Mouse (Mus musculus) lung, embryonic 14.5 days (tissue): ENCODE data around the gene Pla2g12b. TPM values are rescaled to one million over a fixed set of nuclear protein-coding genes. Genes with fewer than 3 reads are reported as not detected.
"Not testable (repeated sequence)": the region's sequence is repeated elsewhere in the genome, so short reads cannot be mapped to it uniquely, and the experiment has no call there.

Experiments used
- ATAC-seq: fragments of 200-750 bp; cut with Nextera tagmentation; 2 replicates; pipeline ENCODE4 v1.8.0; 2017; ENCODE audit warnings: mild to moderate bottlenecking, moderate TSS enrichment, moderate library complexity; ENCODE audit not compliant: insufficient read depth
- DNase-seq: peaks from one replicate; pipeline ENCODE4 v3.0.0-alpha.2; 2015
- H3K27ac ChIP-seq: fragments of 300-500 bp; sonication (generic); 2 replicates; pipeline ENCODE4 v1.5.1; 2014; ENCODE audit warnings: low read depth, mild to moderate bottlenecking, moderate library complexity
- H3K27me3 ChIP-seq: fragments of 300-500 bp; sonication (generic); 2 replicates; pipeline ENCODE4 v1.6.1; 2014; ENCODE audit warnings: low read length, control low read depth; ENCODE audit not compliant: insufficient read depth
- H3K36me3 ChIP-seq: fragments of 300-500 bp; sonication (generic); 2 replicates; pipeline ENCODE4 v1.6.1; 2014; ENCODE audit warnings: control low read depth; ENCODE audit not compliant: insufficient read depth
- H3K4me1 ChIP-seq: fragments of 300-500 bp; sonication (generic); 2 replicates; pipeline ENCODE4 v1.6.1; 2014; ENCODE audit warnings: antibody characterized with exemption, control low read depth; ENCODE audit not compliant: insufficient read depth
- H3K4me2 ChIP-seq: fragments of 300-500 bp; sonication (generic); 2 replicates; pipeline ENCODE4 v1.6.1; 2014; ENCODE audit warnings: mild to moderate bottlenecking
- H3K4me3 ChIP-seq: fragments of 300-500 bp; sonication (generic); 2 replicates; pipeline ENCODE4 v1.5.1; 2014; ENCODE audit warnings: low read depth, low read length
- H3K9ac ChIP-seq: fragments of 300-500 bp; sonication (generic); 2 replicates; pipeline ENCODE4 v1.6.1; 2014
- H3K9me3 ChIP-seq: fragments of 300-500 bp; sonication (generic); 2 replicates; pipeline ENCODE4 v1.6.1; 2016; ENCODE audit warnings: low read depth, low read length, control low read depth
- CTCF ChIP-seq: IDR thresholded peaks from 2 replicates; pipeline ENCODE4 v1.5.1; 2016; ENCODE audit warnings: antibody characterized with exemption, low read depth
- WGBS: fragments of 180-500 bp; shearing (Covaris S2); extraction: QIAGEN DNeasy Blood & Tissue Kit; methylation state at CpG from one replicate; pipeline ENCODE4 v1.1.7; 2014; 5-methylcytosine and 5-hydroxymethylcytosine counted together
- polyA plus RNA-seq: library from polyadenylated mRNA; unstranded; fragments of >200 nt; fragmentation: Nextera tagmentation; extraction: Ambion mirVana; gene quantifications from 2 replicates; pipeline ENCODE4 v1.2.1, GENCODE M21; 2014

Pla2g12b gene
- polyA plus RNA-seq, 1 experiment from 2014 or later = not detected

- DNase-seq (no peak), ATAC-seq (no peak)
- Histone ChIP-seq H3K9ac (no peak overlapping the region), H3K27ac (no peak overlapping the region), H3K27me3 (no peaks in the 10 kb centered on the region), H3K9me3 (no peaks in the 10 kb centered on the region; the same call in 1 of the 2 replicates), H3K36me3 (no peaks in the 10 kb centered on the region), H3K4me1 (no peaks in the 10 kb centered on the region), H3K4me2 (no peak overlapping the region), H3K4me3 (no peak overlapping the region)
- no peak for TF ChIP-seq CTCF
- 84% methylated on average over 7 of the region's 8 CpGs for WGBS
These were observed 16.5 kb upstream of the Pla2g12b start for GRCm38 (mm10) chr10:59386951-59387350.

GRCm38 (mm10) chr10:59389652-59390051 lies 13.8 kb upstream of the Pla2g12b start:
- DNase-seq (no peak), ATAC-seq (no peak)
- Histone ChIP-seq H3K9me3 (no peaks in the 10 kb centered on the region; the same call in 1 of the 2 replicates), H3K27ac (no peak overlapping the region), H3K9ac (no peak overlapping the region), H3K4me2 (no peak overlapping the region), H3K36me3 (no peaks in the 10 kb centered on the region), H3K4me1 (no peaks in the 10 kb centered on the region), H3K27me3 (no peaks in the 10 kb centered on the region), H3K4me3 (no peak overlapping the region)
- no peak for TF ChIP-seq CTCF
- WGBS = 94% methylated on average over 3 of the region's 3 CpGs

GRCm38 (mm10) chr10:59391907-59392306 lies 11.6 kb upstream of the Pla2g12b start:
- Histone ChIP-seq H3K36me3 (no peaks in the 10 kb centered on the region), H3K27me3 (no peaks in the 10 kb centered on the region), H3K4me2 (no peak overlapping the region), H3K4me1 (no peaks in the 10 kb centered on the region), H3K4me3 (no peak overlapping the region), H3K27ac (no peak overlapping the region), H3K9ac (no peak overlapping the region), H3K9me3 (no peaks in the 10 kb centered on the region; the same call in 1 of the 2 replicates)
- WGBS = 36% methylated on average over 4 of the region's 4 CpGs
- no peak for ATAC-seq
- TF ChIP-seq CTCF = no peak
- no peak for DNase-seq

GRCm38 (mm10) chr10:59395461-59395860 lies 8.0 kb upstream of the Pla2g12b start, which contains the start of gene Gm10273:
Gm10273 (plus strand) TSS chr10:59395632.
- 92% methylated on average over 11 of the region's 25 CpGs for WGBS
- ATAC-seq, H3K27me3 ChIP-seq: not testable (repeated sequence)

GRCm38 (mm10) chr10:59403793-59404149 lies 311 bp downstream of the Pla2g12b start:
- 46% methylated on average over 10 of the region's 10 CpGs for WGBS
- Histone ChIP-seq H3K9ac (no peak overlapping the region), H3K36me3 (no peaks in the 10 kb centered on the region), H3K9me3 (no peaks in the 10 kb centered on the region), H3K4me3 (no peak overlapping the region), H3K4me2 (no peak overlapping the region), H3K27me3 (no peaks in the 10 kb centered on the region), H3K27ac (no peak overlapping the region), H3K4me1 (no peaks in the 10 kb centered on the region)
- no peak for TF ChIP-seq CTCF
- DNase-seq (no peak), ATAC-seq (no peak)

More at GRCm38 (mm10) chr10:59395461-59395860, 8.0 kb upstream of the Pla2g12b start, which contains the start of gene Gm10273:
- H3K4me1 ChIP-seq, H3K36me3 ChIP-seq, H3K4me3 ChIP-seq, DNase-seq, H3K9me3 ChIP-seq, H3K9ac ChIP-seq, H3K4me2 ChIP-seq, H3K27ac ChIP-seq: not testable (repeated sequence)

- Histone ChIP-seq H3K4me2 (no peak overlapping the region), H3K4me1 (no peaks in the 10 kb centered on the region), H3K9me3 (no peaks in the 10 kb centered on the region), H3K4me3 (no peak overlapping the region), H3K27ac (no peak overlapping the region), H3K9ac (no peak overlapping the region), H3K36me3 (no peaks in the 10 kb centered on the region), H3K27me3 (no peaks in the 10 kb centered on the region)
- WGBS = 38% methylated on average over 6 of the region's 6 CpGs
- no peak for TF ChIP-seq CTCF
- DNase-seq = no peak
- no peak for ATAC-seq
These were observed 5.0 kb downstream of the Pla2g12b start for GRCm38 (mm10) chr10:59408499-59408898.

GRCm38 (mm10) chr10:59410264-59410663 lies 6.8 kb downstream of the Pla2g12b start:
- ATAC-seq (no peak), DNase-seq (no peak)
- no peaks in the 10 kb centered on the region for H3K27me3 ChIP-seq
- TF ChIP-seq CTCF = no peak
- no peaks in the 10 kb centered on the region for H3K36me3 ChIP-seq
- whole genome bisulfite sequencing = 68% methylated on average over 12 of the region's 12 CpGs
- H3K9me3 ChIP-seq = no peaks in the 10 kb centered on the region
- no peak overlapping the region for H3K9ac ChIP-seq
- no peak overlapping the region for H3K27ac ChIP-seq
- no peak overlapping the region for H3K4me3 ChIP-seq
- no peaks in the 10 kb centered on the region for H3K4me1 ChIP-seq
- H3K4me2 ChIP-seq = no peak overlapping the region

GRCm38 (mm10) chr10:59413711-59414110 lies 10.3 kb downstream of the Pla2g12b start:
- Histone ChIP-seq H3K27ac (no peak overlapping the region), H3K36me3 (no peaks in the 10 kb centered on the region), H3K4me3 (no peak overlapping the region), H3K4me1 (no peaks in the 10 kb centered on the region), H3K4me2 (no peak overlapping the region), H3K9me3 (no peaks in the 10 kb centered on the region), H3K27me3 (no peaks in the 10 kb centered on the region), H3K9ac (no peak overlapping the region)
- peak; percentile 27 for TF ChIP-seq CTCF
- no peak for DNase-seq
- ATAC-seq = no peak
- WGBS = 91% methylated on average over 4 of the region's 4 CpGs
